In genomic region chr14:104380986-104381385, GRCm38 (mm10) we compare ENCODE assay signal across 17 mouse cellular contexts.
DNase-seq lines count a peak whose midpoint lies in the region; ATAC-seq lines count a peak whose summit lies in the region.
"Had no signal": no experiment of that assay in that cellular context is flagged by ENCODE, and none has a peak within 500 bp of the region (broad histone marks: within the 10 kb centered on the region; RNA-seq: fewer than 3 reads in every experiment).

No protein-coding gene starts in this region.

- H3K4me3 ChIP-seq in forebrain, embryonic 14.5 days (ENCODE audit: low read depth, low read length) = no peak overlapping the region
- no peak overlapping the region for H3K4me3 ChIP-seq in forebrain, embryonic 10.5 days
- no peak overlapping the region for H3K4me3 ChIP-seq in forebrain, embryonic 16.5 days (replicated peaks; ENCODE audit: low read length)
- H3K4me3 ChIP-seq in midbrain, embryonic 12.5 days = no peak overlapping the region
- no peak overlapping the region for H3K4me3 ChIP-seq in neural tube, embryonic 15.5 days (replicated peaks)
- H3K4me3 ChIP-seq: gastrocnemius, adult 2 months; liver, embryonic 13.5 days had no signal

- DNase-seq in forebrain, embryonic 14.5 days (ENCODE audit: low spot score) = peak; percentile 59
- DNase-seq in forebrain, embryonic 10.5 days (ENCODE audit: extremely low spot score, low spot score) = no peak
- no peak for DNase-seq in left cerebral cortex, postnatal 14 days (ENCODE audit: low spot score in 2 of 2)
- DNase-seq: adrenal gland, adult 8-10 months; cerebellum, adult 9-10 months; gastrocnemius, adult 2 months; heart, adult 18-20 months; heart, postnatal 4 days; liver, embryonic 13.5 days; thymus, postnatal 36 days had no signal

- no peaks in the 10 kb centered on the region for H3K36me3 ChIP-seq in forebrain, embryonic 14.5 days (ENCODE audit: control insufficient read depth, insufficient read depth, low read length)
- no peaks in the 10 kb centered on the region for H3K36me3 ChIP-seq in forebrain, embryonic 10.5 days (replicated peaks)
- no peaks in the 10 kb centered on the region for H3K36me3 ChIP-seq in forebrain, embryonic 16.5 days (ENCODE audit: control insufficient read depth, insufficient read depth)
- H3K36me3 ChIP-seq in midbrain, embryonic 12.5 days = no peaks in the 10 kb centered on the region
- H3K36me3 ChIP-seq in neural tube, embryonic 15.5 days = no peaks in the 10 kb centered on the region
- H3K36me3 ChIP-seq: liver, embryonic 13.5 days had no signal

- no peaks in the 10 kb centered on the region for H3K27me3 ChIP-seq in forebrain, embryonic 14.5 days (replicated peaks; ENCODE audit: control insufficient read depth, insufficient read depth, low read length)
- no peaks in the 10 kb centered on the region for H3K27me3 ChIP-seq in forebrain, embryonic 10.5 days (ENCODE audit: poor library complexity, severe bottlenecking)
- no peaks in the 10 kb centered on the region for H3K27me3 ChIP-seq in forebrain, embryonic 16.5 days (replicated peaks; ENCODE audit: control insufficient read depth, insufficient read depth, low read length)
- H3K27me3 ChIP-seq in midbrain, embryonic 12.5 days = no peaks in the 10 kb centered on the region
- no peaks in the 10 kb centered on the region for H3K27me3 ChIP-seq in neural tube, embryonic 15.5 days (replicated peaks)
- H3K27me3 ChIP-seq: CH12.LX; liver, embryonic 13.5 days had no signal

- no peak overlapping the region for H3K9ac ChIP-seq in forebrain, embryonic 14.5 days (ENCODE audit: low read length)
- H3K9ac ChIP-seq in forebrain, embryonic 16.5 days (replicated peaks; ENCODE audit: low read depth, low read length) = no peak overlapping the region
- no peak overlapping the region for H3K9ac ChIP-seq in midbrain, embryonic 12.5 days (replicated peaks)
- H3K9ac ChIP-seq in neural tube, embryonic 15.5 days (replicated peaks) = no peak overlapping the region
- H3K9ac ChIP-seq: liver, embryonic 13.5 days had no signal

- H3K27ac ChIP-seq in forebrain, embryonic 14.5 days (ENCODE audit: low read depth, low read length) = no peak overlapping the region
- no peak overlapping the region for H3K27ac ChIP-seq in forebrain, embryonic 10.5 days
- no peak overlapping the region for H3K27ac ChIP-seq in forebrain, embryonic 16.5 days (ENCODE audit: low read length)
- no peak overlapping the region for H3K27ac ChIP-seq in midbrain, embryonic 12.5 days (replicated peaks)
- no peak overlapping the region for H3K27ac ChIP-seq in neural tube, embryonic 15.5 days (replicated peaks)
- H3K27ac ChIP-seq: gastrocnemius, adult 2 months; kidney, postnatal 0 days; liver, embryonic 13.5 days had no signal

- ATAC-seq in forebrain, embryonic 14.5 days = peak; percentile 75; the same call in 1 of the 2 replicates
- peak; percentile 87 for ATAC-seq in forebrain, embryonic 16.5 days
- ATAC-seq in midbrain, embryonic 12.5 days (ENCODE audit: low FRiP score, low read depth) = peak; percentile 92
- peak; percentile 84 for ATAC-seq in neural tube, embryonic 15.5 days (ENCODE audit: low FRiP score)
- no peak for ATAC-seq in activated CD4-positive, CD25-positive, alpha-beta regulatory T cell, adult 4 months
- ATAC-seq: intestine, postnatal 0 days had no signal

- H3K4me2 ChIP-seq in forebrain, embryonic 14.5 days (ENCODE audit: low read length) = no peak overlapping the region
- H3K4me2 ChIP-seq in forebrain, embryonic 16.5 days (ENCODE audit: low read length) = no peak overlapping the region
- H3K4me2 ChIP-seq in midbrain, embryonic 12.5 days (replicated peaks) = no peak overlapping the region
- no peak overlapping the region for H3K4me2 ChIP-seq in neural tube, embryonic 15.5 days
- H3K4me2 ChIP-seq: liver, embryonic 13.5 days had no signal

- no peaks in the 10 kb centered on the region for H3K9me3 ChIP-seq in forebrain, embryonic 14.5 days (replicated peaks; ENCODE audit: control insufficient read depth, low read length)
- no peaks in the 10 kb centered on the region for H3K9me3 ChIP-seq in forebrain, embryonic 10.5 days
- H3K9me3 ChIP-seq in forebrain, embryonic 16.5 days (ENCODE audit: control insufficient read depth, low read length) = no peaks in the 10 kb centered on the region
- no peaks in the 10 kb centered on the region for H3K9me3 ChIP-seq in midbrain, embryonic 12.5 days
- no peaks in the 10 kb centered on the region for H3K9me3 ChIP-seq in neural tube, embryonic 15.5 days (replicated peaks)

- intact Hi-C loops in left cerebral cortex, postnatal 14 days (cut with DNase I) = no loop called here

- 45% methylated on average over 5 of the region's 5 CpGs for WGBS in forebrain, embryonic 14.5 days
- WGBS in forebrain, embryonic 10.5 days = 72% methylated on average over 5 of the region's 5 CpGs
- 40% methylated on average over 5 of the region's 5 CpGs for WGBS in forebrain, embryonic 16.5 days
- WGBS in midbrain, embryonic 12.5 days = 45% methylated on average over 5 of the region's 5 CpGs
- 36% methylated on average over 5 of the region's 5 CpGs for WGBS in neural tube, embryonic 15.5 days

- H3K4me1 ChIP-seq in forebrain, embryonic 14.5 days (ENCODE audit: control insufficient read depth, insufficient read depth, low read length) = no peaks in the 10 kb centered on the region
- peaks cover 10% of the 10 kb centered on the region for H3K4me1 ChIP-seq in forebrain, embryonic 10.5 days
- 0 out of 2 replicates have a peak, but pooled peaks cover 3% of the 10 kb centered on the region for H3K4me1 ChIP-seq in forebrain, embryonic 16.5 days (replicated peaks; ENCODE audit: control insufficient read depth, insufficient read depth, low read length)
- H3K4me1 ChIP-seq in midbrain, embryonic 12.5 days = peaks cover 6% of the 10 kb centered on the region
- H3K4me1 ChIP-seq in neural tube, embryonic 15.5 days = 0 out of 2 replicates have a peak, but pooled peaks cover 5% of the 10 kb centered on the region
- H3K4me1 ChIP-seq: liver, embryonic 13.5 days had no signal
